17 mouse cellular contexts compared by ENCODE assay signal in genomic region chr12:39741051-39741847, GRCm38 (mm10).
DNase-seq lines count a peak whose midpoint lies in the region; ATAC-seq lines count a peak whose summit lies in the region.
"Had no signal": no experiment of that assay in that cellular context is flagged by ENCODE, and none has a peak within 500 bp of the region (broad histone marks: within the 10 kb centered on the region; RNA-seq: fewer than 3 reads in every experiment).

No protein-coding gene starts in this region.

- ATAC-seq in midbrain, embryonic 15.5 days (replicated peaks) = no peak
- no peak for ATAC-seq in neural tube, embryonic 15.5 days (ENCODE audit: low FRiP score)
- no peak for ATAC-seq in megakaryocyte progenitor cell, adult 5-6 weeks (replicated peaks; ENCODE audit: poor library complexity)
- ATAC-seq: intestine, embryonic 16.5 days had no signal

- H3K4me2 ChIP-seq in midbrain, embryonic 15.5 days = no peak overlapping the region
- H3K4me2 ChIP-seq in neural tube, embryonic 15.5 days = 0 out of 2 replicates have a peak overlapping the region, but pooled peaks have one; percentile 9
- H3K4me2 ChIP-seq: limb, embryonic 13.5 days had no signal

- no peaks in the 10 kb centered on the region for H3K9me3 ChIP-seq in midbrain, embryonic 10.5 days (replicated peaks)
- H3K9me3 ChIP-seq in midbrain, embryonic 15.5 days = no peaks in the 10 kb centered on the region
- H3K9me3 ChIP-seq in neural tube, embryonic 15.5 days (replicated peaks) = no peaks in the 10 kb centered on the region
- H3K9me3 ChIP-seq: limb, embryonic 13.5 days had no signal

- no peak overlapping the region for H3K9ac ChIP-seq in midbrain, embryonic 15.5 days
- no peak overlapping the region for H3K9ac ChIP-seq in neural tube, embryonic 15.5 days (replicated peaks)
- H3K9ac ChIP-seq: limb, embryonic 13.5 days had no signal

- 6% methylated on average over 13 of the region's 13 CpGs for WGBS in midbrain, embryonic 10.5 days
- WGBS in midbrain, embryonic 15.5 days = 11% methylated on average over 13 of the region's 13 CpGs
- 14% methylated on average over 13 of the region's 13 CpGs for WGBS in neural tube, embryonic 15.5 days

- peaks cover 32% of the 10 kb centered on the region for H3K4me1 ChIP-seq in midbrain, embryonic 10.5 days
- peaks cover 8% of the 10 kb centered on the region for H3K4me1 ChIP-seq in midbrain, embryonic 15.5 days
- H3K4me1 ChIP-seq in neural tube, embryonic 15.5 days = peaks cover 12% of the 10 kb centered on the region
- H3K4me1 ChIP-seq: limb, embryonic 13.5 days had no signal

- H3K36me3 ChIP-seq in midbrain, embryonic 10.5 days = no peaks in the 10 kb centered on the region
- no peaks in the 10 kb centered on the region for H3K36me3 ChIP-seq in midbrain, embryonic 15.5 days (replicated peaks)
- H3K36me3 ChIP-seq in neural tube, embryonic 15.5 days = no peaks in the 10 kb centered on the region
- H3K36me3 ChIP-seq: limb, embryonic 13.5 days had no signal

- no peaks in the 10 kb centered on the region for H3K27me3 ChIP-seq in midbrain, embryonic 10.5 days (ENCODE audit: low read depth, poor library complexity, severe bottlenecking)
- H3K27me3 ChIP-seq in midbrain, embryonic 15.5 days (replicated peaks) = no peaks in the 10 kb centered on the region
- H3K27me3 ChIP-seq in neural tube, embryonic 15.5 days (replicated peaks) = no peaks in the 10 kb centered on the region
- H3K27me3 ChIP-seq: limb, embryonic 13.5 days had no signal

- peak overlapping the region; percentile 78 for H3K27ac ChIP-seq in midbrain, embryonic 10.5 days (replicated peaks)
- H3K27ac ChIP-seq in midbrain, embryonic 15.5 days = no peak overlapping the region
- H3K27ac ChIP-seq in neural tube, embryonic 15.5 days (replicated peaks) = no peak overlapping the region
- H3K27ac ChIP-seq: gastrocnemius, adult 2 months; heart, adult 2 months; kidney, postnatal 0 days; limb, embryonic 13.5 days had no signal

- peak; percentile 53 for DNase-seq in midbrain, embryonic 10.5 days (ENCODE audit: low spot score)
- DNase-seq in R1 (ENCODE audit: low read depth, low spot score) = peak; percentile 86
- DNase-seq in embryo, embryonic 9.5 days (ENCODE audit: extremely low spot score) = peak; percentile 54
- no peak for DNase-seq in kidney, postnatal 14 days
- no peak for DNase-seq in thymus, postnatal 10 days (ENCODE audit: low spot score in 2 of 2)
- DNase-seq: cerebellum, adult 11 months; gastrocnemius, adult 2 months; heart, adult 2 months; heart, postnatal 14 days; layer of hippocampus, adult 9-11 months; thymus, postnatal 36 days had no signal

- H3K4me3 ChIP-seq in midbrain, embryonic 10.5 days = peak overlapping the region; percentile 27; the same call in 1 of the 2 replicates
- H3K4me3 ChIP-seq in midbrain, embryonic 15.5 days = no peak overlapping the region
- no peak overlapping the region for H3K4me3 ChIP-seq in neural tube, embryonic 15.5 days (replicated peaks)
- H3K4me3 ChIP-seq: gastrocnemius, adult 2 months; heart, adult 2 months; limb, embryonic 13.5 days had no signal

Comparison
In these comparisons a context has a peak if more than half of its experiments do, and no peak if none do; other contexts are left out.
1. DNase-seq: peak in midbrain, embryonic 10.5 days (single experiment), R1 (single experiment) and embryo, embryonic 9.5 days (single experiment); none in kidney, postnatal 14 days (single experiment) and thymus, postnatal 10 days (0 of 2).